Mouse (Mus musculus): ENCODE data around the gene Abhd10.

The Abhd10 gene

DNA sequence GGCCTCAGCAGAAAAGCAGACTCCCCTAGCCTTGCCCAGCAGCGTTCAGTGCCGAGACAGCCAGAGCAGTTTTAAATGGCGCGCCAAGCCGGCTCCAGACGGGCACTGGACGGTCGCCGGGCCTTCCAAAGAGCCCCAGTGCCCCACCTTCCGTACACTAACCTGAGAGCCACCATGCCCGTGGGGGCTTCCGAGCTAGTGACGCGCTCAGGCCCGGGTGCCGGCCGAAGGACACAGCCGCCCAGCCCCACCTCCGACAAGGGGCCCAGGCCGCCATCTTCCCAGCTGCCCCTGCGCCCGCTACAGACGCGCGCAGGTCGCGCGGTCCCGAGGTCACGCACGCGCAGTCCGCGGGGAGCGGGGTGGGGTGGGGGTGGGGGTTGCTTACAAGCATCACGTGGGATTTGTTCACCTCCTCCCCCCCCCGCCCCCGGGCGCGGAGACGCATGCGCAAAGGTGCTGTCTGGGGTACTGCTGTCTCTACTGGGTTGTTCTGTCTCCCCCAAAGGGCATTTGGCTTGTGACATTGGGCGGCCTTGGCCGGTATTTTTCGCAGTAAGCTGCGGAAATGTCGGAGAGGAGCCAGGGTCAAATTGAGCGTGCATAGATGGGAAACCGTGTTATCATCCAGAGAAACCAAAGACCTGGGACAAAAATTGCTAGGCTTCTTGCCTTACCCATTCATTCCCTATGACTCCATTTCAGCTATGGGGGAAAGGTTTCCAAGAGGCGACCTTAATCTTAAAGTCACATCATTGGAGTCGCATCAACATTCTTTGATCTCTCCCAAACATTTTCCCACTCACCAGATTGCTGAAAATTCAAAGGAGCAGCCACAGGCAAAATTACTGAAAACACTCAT lies at the start of gene Abhd10:
Gene Abhd10 (minus strand): TSS at position 341 of the 862 bp plus-strand sequence.
- peak; percentile 97 to 98 for DNase-seq (ENCODE audit: low spot score in 2 of 2)

DNA sequence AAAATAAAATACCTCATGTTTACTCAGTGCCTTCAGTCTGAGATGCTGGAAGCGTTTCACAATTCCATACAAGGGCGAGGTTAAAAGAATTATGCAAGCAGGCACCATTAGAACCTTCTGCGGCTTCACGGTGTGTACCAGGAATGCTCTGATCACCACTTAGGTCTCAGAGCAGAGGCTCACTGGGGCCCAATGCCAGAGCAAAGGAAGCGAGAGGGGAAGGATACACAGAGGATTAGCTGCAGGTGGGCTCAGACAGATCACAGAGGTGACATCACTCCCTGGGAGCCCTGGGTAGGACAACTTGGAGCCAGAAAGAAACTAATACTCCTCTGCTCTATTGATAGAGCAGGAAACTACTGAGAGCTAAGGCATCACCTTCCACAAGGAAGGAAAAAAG lies 48.5 kb upstream of the Abhd10 start:
- DNase-seq (ENCODE audit: low spot score in 2 of 2) = no peak

DNA sequence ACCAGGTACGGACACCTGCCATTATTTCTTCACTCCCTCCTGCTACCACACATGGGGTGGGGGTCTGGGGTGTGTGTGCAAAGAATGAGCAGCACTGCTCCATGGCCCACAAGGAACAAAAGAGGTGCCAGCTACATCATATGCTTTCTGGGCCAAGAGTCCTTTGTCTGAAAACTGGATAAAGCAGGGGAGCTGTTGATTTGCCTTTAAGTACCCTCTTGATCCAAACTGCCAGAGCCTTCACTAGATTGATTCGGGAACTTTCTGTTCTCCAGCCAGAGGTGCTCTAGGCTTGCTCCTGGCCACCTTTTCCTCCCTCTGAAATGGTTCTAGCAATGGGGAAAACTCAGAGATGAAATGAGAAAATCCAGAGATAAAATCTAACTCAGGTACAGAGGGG lies 46.6 kb upstream of the Abhd10 start:
- no peak for DNase-seq (ENCODE audit: low spot score in 2 of 2)

DNA sequence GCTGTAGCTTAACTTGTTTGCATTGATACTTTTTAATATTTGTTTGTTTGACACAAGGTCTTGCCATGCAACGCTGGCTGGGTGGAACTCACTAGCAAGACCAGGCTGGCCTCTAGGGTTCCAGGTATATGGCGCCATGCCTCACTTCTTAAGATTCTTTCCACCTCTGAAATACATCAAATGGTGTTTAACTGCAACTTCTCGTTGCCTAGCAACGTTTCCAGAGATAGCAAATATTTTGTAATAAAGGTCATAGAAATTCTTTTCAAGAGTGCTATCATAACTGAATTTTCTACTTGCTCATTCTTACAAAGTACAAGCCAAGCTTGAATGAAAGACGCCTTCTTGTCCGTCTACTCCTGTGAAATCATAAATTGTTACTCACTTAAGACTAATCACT lies 44.9 kb upstream of the Abhd10 start:
- DNase-seq (ENCODE audit: low spot score in 2 of 2) = no peak

DNA sequence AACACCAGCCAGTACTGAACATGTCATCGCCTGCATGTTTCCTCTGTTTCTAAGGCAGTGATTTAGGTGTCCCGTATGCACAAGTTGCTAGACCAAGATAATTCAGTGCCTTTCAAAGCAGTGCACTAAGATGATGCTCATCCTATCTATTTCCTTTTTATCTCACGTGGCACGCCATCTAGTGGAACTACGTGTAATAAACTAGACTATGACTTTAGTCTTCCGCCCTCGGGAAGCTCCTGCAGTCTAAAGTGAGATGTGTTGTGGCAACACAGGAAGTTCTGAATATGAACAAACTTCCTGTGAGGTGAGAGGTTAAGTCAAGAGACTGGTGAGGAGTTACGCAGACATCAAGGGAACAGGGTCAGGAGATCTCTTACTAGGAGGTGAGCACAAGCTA lies 43.9 kb upstream of the Abhd10 start:
- no peak for DNase-seq (ENCODE audit: low spot score in 2 of 2)

DNA sequence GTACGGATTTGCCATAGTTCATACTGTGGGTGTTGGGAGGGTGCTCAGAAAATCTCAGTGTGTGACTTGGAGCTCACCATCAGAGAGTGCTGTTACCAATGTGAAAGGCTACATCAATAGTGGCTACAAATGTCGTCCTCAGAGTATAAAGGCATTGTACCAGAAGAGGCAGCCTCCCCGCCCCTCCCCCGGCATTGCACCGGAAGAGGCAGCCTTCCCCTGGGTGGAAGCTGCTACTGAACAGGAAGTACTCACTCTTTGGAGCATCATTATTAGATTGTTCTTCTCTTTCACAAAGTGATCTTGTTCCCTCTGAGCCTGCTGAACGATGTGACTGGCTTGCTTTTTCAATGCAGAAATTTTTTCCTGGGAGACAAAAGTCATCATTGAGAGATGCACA lies 37.2 kb upstream of the Abhd10 start:
- no peak for DNase-seq (ENCODE audit: low spot score in 2 of 2)

DNA sequence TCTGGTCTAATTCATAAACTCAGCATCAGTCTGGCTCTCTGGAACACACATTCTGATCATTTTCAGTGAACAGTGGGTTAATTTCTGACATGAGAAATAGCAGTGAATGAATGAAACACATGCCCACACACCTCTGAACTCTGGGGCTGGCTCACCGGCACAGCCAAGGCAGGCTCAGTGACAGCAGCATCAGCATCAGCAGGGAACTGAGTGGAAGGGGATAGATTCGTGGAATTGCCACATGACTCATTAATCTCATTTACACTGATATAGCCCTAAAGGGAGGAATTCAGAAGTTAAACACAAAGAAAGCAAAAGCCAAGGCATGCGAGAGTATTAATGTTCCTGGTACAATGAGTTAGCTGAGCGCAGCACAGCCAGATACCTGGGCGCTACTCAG lies 32.1 kb upstream of the Abhd10 start:
- DNase-seq (ENCODE audit: low spot score in 2 of 2) = no peak

DNA sequence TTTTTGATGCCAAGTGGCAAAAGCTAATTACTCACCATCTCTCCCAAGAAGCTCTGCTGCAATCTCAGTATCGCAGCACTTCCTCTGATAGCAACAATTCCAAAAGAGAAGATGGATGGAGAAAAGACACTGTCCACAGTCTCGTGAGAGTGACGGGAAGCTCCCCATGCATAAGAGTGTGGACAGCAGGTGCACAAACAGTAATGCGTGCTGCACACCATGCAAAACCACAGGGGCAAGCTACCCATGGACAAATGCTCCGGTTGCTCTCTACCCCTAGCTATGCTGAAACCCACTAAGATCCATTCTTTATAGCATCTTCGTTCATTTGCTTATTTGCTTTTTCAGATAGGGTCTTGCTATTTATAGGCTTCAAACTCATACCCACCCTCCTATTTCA lies 28.2 kb upstream of the Abhd10 start:
- DNase-seq (ENCODE audit: low spot score in 2 of 2) = no peak

DNA sequence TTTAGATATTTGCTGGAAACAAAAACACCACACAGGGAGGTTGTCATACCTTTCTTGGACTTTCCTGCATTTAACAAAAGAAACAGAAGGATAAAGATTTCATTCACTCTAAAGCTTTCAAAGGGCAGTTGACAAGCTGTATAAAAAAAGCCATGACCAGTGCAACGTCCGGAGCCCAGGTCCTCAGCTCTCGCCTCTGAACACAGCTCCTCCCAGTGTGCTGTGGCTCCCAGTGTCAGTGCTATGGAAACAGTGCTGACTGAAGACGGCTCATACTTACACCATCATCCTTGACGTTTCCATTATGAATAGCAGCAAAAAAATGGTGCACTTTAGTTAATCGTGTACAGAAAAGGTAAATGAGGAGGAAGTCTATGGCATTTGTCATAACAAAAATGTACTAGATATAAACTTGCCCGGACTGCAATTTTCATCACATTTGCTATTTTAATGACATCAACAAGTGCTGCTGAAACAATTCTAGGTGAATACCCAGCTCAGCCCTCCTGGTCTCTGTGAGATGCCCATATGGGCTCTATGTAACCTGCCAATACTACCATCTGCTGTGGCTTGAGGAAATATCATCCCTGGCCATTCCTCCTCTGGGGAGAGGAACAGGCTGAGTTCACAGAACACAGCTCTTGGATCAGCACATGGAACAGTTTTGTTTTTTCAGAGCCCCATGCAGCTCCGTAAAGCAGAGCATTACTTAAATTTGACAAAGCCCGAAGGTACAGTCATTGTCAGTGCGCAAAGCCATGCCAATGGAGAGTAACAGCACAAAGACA lies 25.3 kb upstream of the Abhd10 start:
- DNase-seq (ENCODE audit: low spot score in 2 of 2) = no peak

DNA sequence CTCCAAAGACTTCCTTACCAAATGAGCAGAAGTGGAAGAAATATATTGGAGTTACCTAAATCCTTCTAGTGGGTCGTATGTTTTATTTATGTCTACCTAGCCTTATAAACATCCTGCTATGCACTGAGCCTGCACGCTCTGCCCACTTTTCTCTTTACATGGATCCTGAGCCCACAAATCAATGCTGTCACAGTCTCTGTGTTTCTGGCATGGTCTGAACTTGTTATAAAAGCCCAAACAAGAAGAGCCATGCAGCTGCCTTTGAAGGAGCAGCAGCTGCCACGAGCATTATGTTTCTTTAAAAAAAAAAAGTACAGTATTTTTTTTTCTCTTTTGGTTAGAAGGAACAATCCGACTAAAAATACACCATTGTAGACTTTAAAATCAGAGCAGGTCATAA lies 24.7 kb upstream of the Abhd10 start:
- no peak for DNase-seq (ENCODE audit: low spot score in 2 of 2)

DNA sequence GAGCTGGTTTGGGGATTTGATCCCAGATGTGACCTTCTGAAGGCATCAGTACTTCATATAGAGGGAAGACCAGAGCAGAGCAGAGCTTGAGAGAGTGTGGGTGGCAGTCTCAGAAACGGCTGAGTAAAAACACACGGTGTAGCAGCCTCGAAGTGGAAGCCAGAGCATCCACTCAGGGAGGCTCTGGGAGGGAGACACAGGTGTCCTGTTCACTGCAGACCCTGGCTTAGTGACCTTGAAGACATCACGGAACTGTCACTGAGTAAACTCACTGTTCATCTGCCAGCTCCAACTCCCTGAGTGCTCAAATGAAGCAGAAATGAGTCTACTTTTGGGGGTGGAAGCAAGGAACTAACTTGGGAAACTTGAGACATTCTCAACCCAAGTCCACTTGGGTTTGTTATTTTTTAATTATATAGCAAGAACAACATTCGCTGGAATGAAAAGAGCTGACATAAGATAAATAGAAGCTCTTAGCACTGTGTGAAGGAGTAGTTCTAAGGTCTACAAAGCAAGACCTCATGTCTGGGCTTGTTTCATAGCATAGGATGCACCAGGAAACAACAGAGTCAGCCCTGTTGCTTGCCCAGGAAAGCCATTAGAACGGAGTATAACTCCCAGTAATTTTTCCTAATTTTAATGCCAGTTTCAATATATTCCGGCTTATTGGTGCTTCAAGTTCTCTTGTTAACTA lies 23.2 kb upstream of the Abhd10 start:
- DNase-seq (ENCODE audit: low spot score in 2 of 2) = no peak

DNA sequence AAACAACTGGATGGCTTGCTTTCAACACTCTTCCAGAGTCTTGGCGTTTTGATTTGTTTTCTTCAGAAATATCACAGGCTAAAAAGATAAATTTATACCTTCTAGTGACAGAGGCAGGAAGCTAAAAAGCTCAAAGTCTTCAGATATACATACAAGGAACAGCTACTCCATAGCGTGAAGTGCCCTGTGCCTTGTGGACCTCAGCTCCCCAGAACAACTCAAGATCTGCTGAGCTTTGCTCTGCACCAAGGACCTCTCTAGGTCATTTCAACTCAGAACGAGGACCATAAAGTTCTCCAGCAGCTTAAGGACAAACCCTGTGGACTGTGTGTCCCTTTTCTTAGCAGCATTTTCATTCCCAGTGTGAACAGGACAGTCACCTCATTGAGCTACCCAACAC lies 22.3 kb upstream of the Abhd10 start:
- DNase-seq (ENCODE audit: low spot score in 2 of 2) = no peak

DNA sequence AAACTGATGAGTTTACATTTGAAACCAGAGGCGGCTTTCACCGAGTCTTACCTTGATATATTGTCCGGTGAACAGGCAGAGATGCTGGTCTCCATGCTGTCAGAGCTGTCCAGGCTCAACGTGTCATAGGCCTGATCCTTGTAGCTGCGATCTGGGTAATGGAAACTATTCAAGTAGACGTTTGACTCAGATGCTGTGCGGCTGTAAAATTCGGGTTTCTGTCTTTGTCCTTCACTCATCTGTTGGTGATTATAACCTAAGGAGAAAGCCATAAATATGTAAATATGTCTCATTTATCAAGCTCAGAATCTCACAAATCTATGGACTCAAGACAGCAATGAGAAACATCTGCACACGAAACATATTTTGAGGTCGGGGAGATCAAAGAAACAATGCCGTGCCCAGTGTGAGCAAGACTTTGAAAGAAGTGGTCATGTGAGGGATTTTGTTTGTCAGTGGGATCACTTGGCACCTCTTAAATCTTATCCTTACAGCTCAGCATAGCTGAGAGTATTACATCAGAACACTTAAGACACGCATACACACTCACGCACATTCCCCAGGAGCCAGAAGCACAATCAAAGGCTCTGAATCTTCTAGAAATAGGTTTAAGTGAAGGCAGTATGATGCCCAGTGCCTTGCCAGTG lies 20.2 kb upstream of the Abhd10 start:
- no peak for DNase-seq (ENCODE audit: low spot score in 2 of 2)

DNA sequence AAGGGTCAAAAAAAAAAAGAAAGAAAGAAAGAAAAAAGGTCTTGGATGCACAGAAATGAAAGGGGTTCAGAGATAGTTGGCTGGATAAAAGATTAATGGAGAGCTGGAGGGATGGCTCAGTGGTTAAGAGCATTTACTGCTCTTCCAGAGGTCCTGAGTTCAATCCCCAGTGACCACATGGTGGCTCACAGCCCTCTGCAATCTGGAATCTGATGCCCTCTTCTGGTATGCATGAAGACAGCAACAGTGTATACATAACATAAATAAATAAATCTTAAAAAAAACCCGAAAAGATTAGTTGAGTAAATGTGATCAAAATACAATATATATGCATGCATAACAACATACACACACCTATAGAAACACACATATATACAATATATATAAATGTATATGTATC lies 18.7 kb upstream of the Abhd10 start:
- no peak for DNase-seq (ENCODE audit: low spot score in 2 of 2)

DNA sequence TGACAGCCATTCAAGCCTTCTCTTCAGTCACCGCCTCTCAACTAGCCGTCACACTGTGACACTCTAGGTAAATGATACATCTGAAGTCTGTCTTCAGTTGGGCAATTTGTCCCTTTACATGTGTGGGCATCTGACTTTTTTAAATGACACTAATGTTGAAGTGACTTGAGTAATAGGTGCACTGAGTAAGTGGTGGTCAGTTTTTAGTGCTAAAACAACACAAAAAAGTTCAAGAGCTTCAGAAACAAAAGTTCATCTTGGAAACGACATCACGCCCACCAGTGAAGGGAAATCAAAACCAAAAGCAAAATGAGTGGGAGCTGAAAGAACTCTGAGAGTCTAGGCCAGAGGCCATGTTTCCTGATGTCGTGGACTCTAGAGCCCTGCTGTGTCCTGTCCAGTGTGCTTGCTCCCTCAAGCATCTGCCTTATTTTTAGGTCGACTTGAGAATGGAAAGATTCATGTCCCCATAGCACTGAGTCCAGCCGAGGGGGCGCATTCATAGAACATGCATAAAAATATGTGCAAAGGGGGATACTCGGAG lies 16.0 kb upstream of the Abhd10 start:
- no peak for DNase-seq (ENCODE audit: low spot score in 2 of 2)

DNA sequence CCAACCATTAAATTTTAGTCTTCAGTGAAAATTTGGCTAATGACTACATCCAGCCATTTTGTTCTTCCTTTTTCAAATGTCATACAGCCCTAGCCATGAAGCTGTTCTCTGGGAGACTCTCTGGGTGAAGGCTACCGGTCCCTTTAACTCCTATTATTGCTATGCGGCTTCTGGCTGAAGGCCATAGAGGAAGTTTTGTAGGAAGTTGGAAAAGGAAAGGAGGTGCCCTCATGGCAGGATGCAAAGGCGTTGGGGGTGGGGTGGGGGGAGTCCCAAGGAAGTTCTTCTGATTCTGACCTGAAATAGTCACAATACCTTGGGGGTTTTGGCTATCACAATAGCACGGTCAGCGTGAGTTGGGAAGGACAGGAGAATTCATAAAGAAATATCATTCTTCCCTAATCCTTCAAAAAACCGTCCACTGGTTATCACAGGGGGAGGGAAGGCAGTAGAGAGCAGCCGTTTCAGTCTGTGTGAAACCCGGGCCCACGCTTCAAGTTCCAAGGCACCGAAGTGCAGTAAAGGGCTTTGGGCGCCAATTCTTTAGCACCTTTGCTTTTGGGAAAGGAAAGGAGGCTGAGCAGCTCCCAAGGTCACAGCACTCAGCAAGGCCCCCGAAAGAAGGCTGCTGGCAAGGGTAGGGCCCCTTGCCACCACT lies 14.8 kb upstream of the Abhd10 start:
- no peak for DNase-seq (ENCODE audit: low spot score in 2 of 2)

DNA sequence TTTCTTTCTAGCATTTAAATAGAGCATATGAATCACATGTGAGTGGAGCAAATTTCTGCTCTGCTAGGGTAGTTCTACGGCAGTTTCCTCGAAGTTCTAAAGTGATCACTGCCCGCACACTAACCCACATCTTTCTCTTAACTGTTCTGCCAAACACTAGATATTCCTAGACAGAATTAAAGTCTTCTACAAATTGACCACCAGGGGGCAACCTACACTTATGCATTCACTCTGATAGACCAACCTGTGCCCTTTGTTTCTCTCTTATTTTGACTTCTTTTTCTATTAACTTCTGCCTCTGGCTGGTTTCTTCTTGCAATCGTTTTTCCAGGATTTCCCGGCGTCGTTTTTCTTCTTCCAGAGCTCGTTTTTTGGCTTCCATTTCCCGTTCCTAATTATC lies 14.1 kb upstream of the Abhd10 start:
- peak in 1 of 2 experiments; percentile 44 for DNase-seq (ENCODE audit: low spot score in 2 of 2)

DNA sequence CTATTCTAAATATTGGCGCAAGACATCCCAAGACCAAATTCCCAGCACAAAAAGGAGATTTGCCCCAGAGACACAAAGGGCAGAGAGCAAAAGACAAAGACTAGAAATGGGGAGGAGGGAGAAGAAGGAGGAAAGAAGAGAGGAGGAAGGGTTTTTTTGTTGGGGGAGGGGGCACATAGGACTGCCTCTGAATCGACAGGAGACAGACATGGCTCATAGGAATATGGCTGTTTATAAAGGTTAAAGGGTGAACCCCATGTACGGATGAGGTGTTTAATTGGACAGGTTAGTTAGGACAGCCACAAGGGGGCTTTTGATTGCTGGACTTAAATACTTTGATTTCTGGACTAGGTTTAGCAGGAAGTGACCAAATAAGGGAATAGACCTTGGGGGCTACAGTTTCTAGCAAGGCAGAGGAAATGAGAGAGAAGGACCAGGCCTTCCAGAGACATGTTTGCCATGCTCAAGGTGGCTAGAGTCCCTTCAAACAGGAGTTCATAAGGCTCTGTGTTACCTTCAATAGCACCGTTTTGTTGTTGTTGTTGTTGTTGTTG lies 913 bp upstream of the Abhd10 start:
- DNase-seq (ENCODE audit: low spot score in 2 of 2) = no peak

DNA sequence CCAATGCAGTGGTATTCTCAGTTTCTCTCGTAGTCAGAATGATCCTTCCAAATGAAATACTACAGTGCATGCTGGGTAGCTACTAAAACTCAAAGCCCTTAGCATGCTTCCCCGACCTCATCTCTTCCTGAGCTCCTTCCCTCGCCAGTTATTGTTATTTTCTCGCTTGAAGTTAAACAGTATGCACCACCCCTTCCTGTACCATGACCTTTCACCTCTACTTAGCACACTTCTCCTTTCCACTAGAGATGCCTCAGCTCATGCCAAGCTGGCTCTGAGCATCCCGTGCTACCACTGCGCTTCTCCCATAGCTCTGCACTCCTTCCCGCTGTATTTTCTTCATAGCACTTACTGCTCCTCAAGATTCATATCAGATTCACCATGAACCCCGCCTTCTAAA lies 4.9 kb downstream of the Abhd10 start:
- no peak for DNase-seq (ENCODE audit: low spot score in 2 of 2)

DNA sequence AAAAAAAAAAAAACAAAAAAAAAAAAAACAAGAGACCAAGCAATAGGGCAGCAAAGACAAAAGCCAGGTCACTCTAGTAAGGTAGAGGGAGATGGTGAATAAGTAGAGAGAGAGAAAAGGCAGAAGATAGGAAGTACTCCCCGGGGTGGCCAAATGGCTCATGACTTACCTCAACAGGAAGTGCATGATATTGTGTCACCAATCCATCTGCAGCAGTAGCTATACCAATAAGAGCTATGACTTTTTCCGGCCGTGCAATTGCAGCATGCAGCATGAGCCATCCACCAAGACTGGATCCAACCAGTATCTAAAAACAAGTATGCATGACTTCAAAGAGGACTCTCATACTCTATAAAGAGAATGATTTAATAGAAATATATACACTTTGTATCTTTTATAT lies 6.0 kb downstream of the Abhd10 start:
- no peak for DNase-seq (ENCODE audit: low spot score in 2 of 2)

DNA sequence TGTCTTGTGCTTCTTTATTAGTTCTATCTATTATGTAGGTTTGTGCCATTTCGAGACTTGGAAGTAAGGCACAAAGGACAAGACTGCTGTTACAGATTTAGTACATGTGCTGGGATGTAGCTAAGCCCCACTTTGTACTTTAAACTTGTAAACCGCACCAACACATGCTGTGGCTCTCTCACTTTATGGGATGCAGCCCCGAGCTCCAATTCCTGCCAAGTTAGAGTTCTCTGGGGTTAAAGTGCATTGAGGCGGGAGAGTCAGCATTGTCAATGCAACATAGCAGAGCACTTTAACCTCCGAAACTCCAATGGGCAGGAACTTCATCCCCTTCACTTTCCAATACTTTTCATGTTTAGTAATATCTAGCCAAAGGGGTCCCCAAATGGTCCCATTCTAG lies 13.6 kb downstream of the Abhd10 start:
- no peak for DNase-seq (ENCODE audit: low spot score in 2 of 2)
